Mouse (Mus musculus) liver, adult 2 months (tissue): ENCODE measurements around the gene Pcbp4.

Experiments used
- CTCF ChIP-seq: fragments of 200-500 bp; IDR thresholded peaks from 2 replicates; pipeline ENCODE4 v1.5.1; 2011; ENCODE audit warnings: low read depth, low read length, control low read depth
- POLR2A ChIP-seq: fragments of 200-500 bp; IDR thresholded peaks from 2 replicates; pipeline ENCODE4 v1.6.1; 2011; ENCODE audit warnings: low read length, control low read depth; ENCODE audit not compliant: insufficient read depth; ENCODE audit errors: extremely low read depth

- TF ChIP-seq POLR2A (no peak), CTCF (no peak)
Observed at GRCm38 (mm10) chr9:106482578-106483115, 29.6 kb downstream of the Pcbp4 start.
